Mouse (Mus musculus): ENCODE results near the gene Intu.

Intu gene

GRCm38 (mm10) chr3:40531286-40532141 is at the start of gene Intu:
Gene Intu, plus strand, starts transcription at chr3:40531286.
- no peak for DNase-seq (ENCODE audit: low spot score)

GRCm38 (mm10) chr3:40483221-40483654 is 47.8 kb upstream of the Intu start:
- DNase-seq (ENCODE audit: low spot score), result no peak

- no peak for DNase-seq (ENCODE audit: low spot score)
Measured at GRCm38 (mm10) chr3:40487381-40487780, 43.7 kb upstream of the Intu start.

- DNase-seq (ENCODE audit: low spot score), result no peak
Measured at GRCm38 (mm10) chr3:40491742-40492141, 39.3 kb upstream of the Intu start.

GRCm38 (mm10) chr3:40498898-40499297 is 32.2 kb upstream of the Intu start:
- DNase-seq (ENCODE audit: low spot score), result no peak

GRCm38 (mm10) chr3:40500157-40500808 is 30.8 kb upstream of the Intu start:
- DNase-seq (ENCODE audit: low spot score), result no peak

GRCm38 (mm10) chr3:40504377-40504776 is 26.7 kb upstream of the Intu start:
- DNase-seq (ENCODE audit: low spot score), result no peak

- no peak for DNase-seq (ENCODE audit: low spot score)
Measured at GRCm38 (mm10) chr3:40505451-40506014, 25.6 kb upstream of the Intu start.

GRCm38 (mm10) chr3:40508927-40509576 is 22.0 kb upstream of the Intu start:
- DNase-seq (ENCODE audit: low spot score), result no peak

- no peak for DNase-seq (ENCODE audit: low spot score)
Measured at GRCm38 (mm10) chr3:40510567-40510966, 20.5 kb upstream of the Intu start.

GRCm38 (mm10) chr3:40512936-40513829 is 17.9 kb upstream of the Intu start:
- DNase-seq (ENCODE audit: low spot score), result no peak

- no peak for DNase-seq (ENCODE audit: low spot score)
Measured at GRCm38 (mm10) chr3:40518240-40518639, 12.8 kb upstream of the Intu start.

- DNase-seq (ENCODE audit: low spot score), result no peak
Measured at GRCm38 (mm10) chr3:40519555-40519954, 11.5 kb upstream of the Intu start.

- no peak for DNase-seq (ENCODE audit: low spot score)
Measured at GRCm38 (mm10) chr3:40520567-40520966, 10.5 kb upstream of the Intu start.

- DNase-seq (ENCODE audit: low spot score), result no peak
Measured at GRCm38 (mm10) chr3:40522446-40522845, 8.6 kb upstream of the Intu start.

GRCm38 (mm10) chr3:40522846-40523245 is 8.2 kb upstream of the Intu start:
- DNase-seq (ENCODE audit: low spot score), result no peak

GRCm38 (mm10) chr3:40523371-40523783 is 7.7 kb upstream of the Intu start:
- no peak for DNase-seq (ENCODE audit: low spot score)

- no peak for DNase-seq (ENCODE audit: low spot score)
Measured at GRCm38 (mm10) chr3:40524841-40525240, 6.2 kb upstream of the Intu start.

GRCm38 (mm10) chr3:40525341-40525740 is 5.7 kb upstream of the Intu start:
- DNase-seq (ENCODE audit: low spot score), result peak; percentile 39

- DNase-seq (ENCODE audit: low spot score), result no peak
Measured at GRCm38 (mm10) chr3:40526095-40526494, 5.0 kb upstream of the Intu start.

GRCm38 (mm10) chr3:40527218-40527617 is 3.9 kb upstream of the Intu start:
- DNase-seq (ENCODE audit: low spot score), result no peak

Data from urinary bladder, postnatal 10 days (tissue).